Mouse (Mus musculus): Measurements from ENCODE around the gene Ifi202b.
"Not testable (repeated sequence)": the region's sequence is repeated elsewhere in the genome, so short reads cannot be mapped to it uniquely, and the experiment has no call there.

DNA sequence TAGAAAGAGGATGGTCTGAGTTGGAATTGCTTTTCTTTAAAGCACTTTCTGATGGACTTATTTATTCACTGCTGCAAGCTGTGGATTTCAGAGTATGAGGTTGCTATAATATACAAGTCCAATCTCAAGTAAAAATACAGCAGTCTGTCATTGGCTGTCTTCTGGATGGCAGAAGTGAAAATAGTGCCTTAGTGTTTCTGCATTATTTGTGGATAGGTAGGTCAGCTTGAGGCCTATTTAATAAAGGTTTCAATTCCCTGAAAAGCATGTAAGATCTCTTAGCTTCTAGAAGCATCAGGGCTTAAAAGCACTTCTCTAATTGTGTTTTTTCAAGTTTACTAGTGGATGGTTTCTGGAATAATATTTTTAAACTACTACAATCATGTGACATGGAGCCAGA is 24.5 kb upstream of the Ifi202b start:
- TF ChIP-seq POLR2A (IDR thresholded peaks at IDR 0.05; ENCODE audit: borderline replicate concordance, low read depth, low read length); CTCF (IDR thresholded peaks at IDR 0.05; ENCODE audit: low read depth, low read length): not testable (repeated sequence)

Measured in bone marrow macrophage, adult 2 months (primary cell).